Mouse (Mus musculus) hindbrain, embryonic 14.5 days (tissue): ENCODE results near the gene Vmn1r17. TPM values are rescaled to one million over a fixed set of nuclear protein-coding genes. Genes with fewer than 3 reads are reported as not detected.
"Not testable (repeated sequence)": the region's sequence is repeated elsewhere in the genome, so short reads cannot be mapped to it uniquely, and the experiment has no call there.

Experiments
- ATAC-seq: fragments of 200-750 bp; cut with Nextera tagmentation; 2 replicates; pipeline ENCODE4 v1.8.0; 2017; ENCODE audit warnings: moderate number of reproducible peaks, mild to moderate bottlenecking, moderate TSS enrichment, moderate library complexity; ENCODE audit not compliant: low FRiP score
- DNase-seq: peaks from one replicate; pipeline ENCODE4 v3.0.0-alpha.2; 2015; ENCODE audit warnings: low spot score
- H3K27ac ChIP-seq: fragments of 300-500 bp; sonication (generic); 2 replicates; pipeline ENCODE4 v1.5.1; 2014; ENCODE audit warnings: mild to moderate bottlenecking, moderate library complexity
- H3K27me3 ChIP-seq: fragments of 300-500 bp; sonication (generic); 2 replicates; pipeline ENCODE4 v1.6.1; 2014; ENCODE audit warnings: mild to moderate bottlenecking, low read length, mixed read lengths; ENCODE audit not compliant: control insufficient read depth, insufficient read depth
- H3K36me3 ChIP-seq: fragments of 300-500 bp; sonication (generic); replicated peaks from 2 replicates; pipeline ENCODE4 v1.6.1; 2014; ENCODE audit not compliant: control insufficient read depth, insufficient read depth
- H3K4me1 ChIP-seq: fragments of 300-500 bp; sonication (generic); replicated peaks from 2 replicates; pipeline ENCODE4 v1.6.1; 2014; ENCODE audit warnings: antibody characterized with exemption, low read length, mixed read lengths; ENCODE audit not compliant: control insufficient read depth, insufficient read depth
- H3K4me2 ChIP-seq: fragments of 300-500 bp; sonication (generic); replicated peaks from 2 replicates; pipeline ENCODE4 v1.6.1; 2014; ENCODE audit warnings: mild to moderate bottlenecking, moderate library complexity
- H3K4me3 ChIP-seq: fragments of 300-500 bp; sonication (generic); replicated peaks from 2 replicates; pipeline ENCODE4 v1.5.1; 2014; ENCODE audit warnings: mild to moderate bottlenecking, low read length
- H3K9ac ChIP-seq: fragments of 300-500 bp; sonication (generic); 2 replicates; pipeline ENCODE4 v1.6.1; 2014
- H3K9me3 ChIP-seq: fragments of 300-500 bp; sonication (generic); 2 replicates; pipeline ENCODE4 v1.6.1; 2016; ENCODE audit warnings: low read length; ENCODE audit not compliant: control insufficient read depth
- WGBS: fragments of 180-500 bp; shearing (Covaris S2); extraction: QIAGEN DNeasy Blood & Tissue Kit; methylation state at CpG from one replicate; pipeline ENCODE4 v1.1.7; 2014; 5-methylcytosine and 5-hydroxymethylcytosine counted together
- polyA plus RNA-seq: library from polyadenylated mRNA; unstranded; fragments of >200 nt; fragmentation: Nextera tagmentation; extraction: Ambion mirVana; gene quantifications from 2 replicates; pipeline ENCODE4 v1.2.1, GENCODE M21; 2014

The Vmn1r17 gene
- polyA plus RNA-seq: not detected in 2 replicates

DNA sequence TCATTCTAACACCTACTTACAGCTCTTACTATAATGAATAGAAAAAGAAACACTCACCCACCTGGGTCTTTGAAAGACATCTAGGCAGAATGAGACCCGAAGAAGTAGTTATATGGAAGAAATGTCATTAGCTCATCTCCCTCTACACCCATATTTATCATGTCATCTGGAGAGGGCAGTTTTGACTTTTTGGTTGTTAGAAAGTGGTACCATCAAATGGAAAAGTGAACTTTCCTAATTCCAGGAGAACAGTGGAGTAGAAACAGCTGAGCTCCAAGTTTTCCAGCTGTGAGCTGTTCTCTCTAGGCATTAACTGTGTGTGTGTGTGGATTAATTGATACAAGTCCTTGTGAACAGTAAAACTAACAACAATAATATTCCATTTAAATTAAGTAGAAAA is at the start of gene Vmn1r17:
Gene Vmn1r17, minus strand, starts transcription at position 101 of the 400 bp plus-strand sequence.
- Histone ChIP-seq H3K27ac (no peak within 1 kb of the TSS), H3K27me3 (no peaks in the 10 kb centered on the region), H3K36me3 (no peaks in the 10 kb centered on the region), H3K9me3 (no peaks in the 10 kb centered on the region), H3K9ac (no peak within 1 kb of the TSS), H3K4me2 (no peak within 1 kb of the TSS), H3K4me3 (no peak within 1 kb of the TSS), H3K4me1 (no peaks in the 10 kb centered on the region)
- ATAC-seq: no peak
- no peak for DNase-seq
- WGBS: 81% methylated on average over 1 of the region's 1 CpGs

DNA sequence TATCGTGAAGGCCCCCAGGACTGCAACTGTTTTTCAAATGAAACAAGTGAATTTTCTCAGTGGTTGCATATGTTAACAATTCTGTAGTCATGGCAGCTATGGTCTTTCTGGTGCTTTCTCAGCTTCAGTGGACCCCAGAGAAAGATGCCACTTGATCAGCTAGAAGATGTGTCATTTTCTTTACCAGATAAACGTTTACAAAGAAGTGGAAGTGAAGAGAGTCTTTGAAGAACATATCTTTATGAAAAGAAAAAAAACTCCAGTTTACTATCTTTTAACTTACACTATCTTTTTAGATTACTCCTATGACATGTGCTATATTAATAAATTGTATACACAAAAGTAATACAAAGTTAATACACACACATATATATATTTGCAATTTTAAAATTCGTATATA is 40.0 kb upstream of the Vmn1r17 start, which contains the start of gene Vmn1r19:
Gene Vmn1r19, plus strand, starts transcription at position 301 of the 400 bp plus-strand sequence.
- H3K4me3 ChIP-seq, H3K9me3 ChIP-seq, H3K9ac ChIP-seq, ATAC-seq, H3K36me3 ChIP-seq, H3K27me3 ChIP-seq, H3K4me1 ChIP-seq, H3K4me2 ChIP-seq, H3K27ac ChIP-seq, DNase-seq: not testable (repeated sequence)
- 75% methylated on average over 3 of the region's 3 CpGs for whole genome bisulfite sequencing

DNA sequence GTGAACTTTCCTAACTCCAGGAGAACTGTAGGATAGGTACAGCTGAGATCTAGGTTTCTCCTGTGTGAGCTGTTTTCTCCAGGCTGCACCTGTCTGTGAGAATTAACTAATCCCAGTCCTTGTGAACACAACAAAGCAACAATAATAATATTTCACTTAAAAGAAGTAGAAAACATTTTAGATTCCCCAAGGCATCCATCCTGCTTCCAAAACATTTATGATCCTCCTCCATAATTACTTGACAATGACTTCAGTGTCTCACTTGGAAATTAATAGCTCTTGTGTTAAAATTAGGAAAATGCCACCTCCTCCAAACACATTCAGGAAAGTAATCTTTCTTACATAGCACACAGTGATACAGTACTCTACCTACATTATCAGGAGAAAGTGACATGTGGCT is 32.2 kb upstream of the Vmn1r17 start, which contains the start of gene Vmn1r18:
Gene Vmn1r18, minus strand, starts transcription at position 101 of the 400 bp plus-strand sequence.
- no peaks in the 10 kb centered on the region for H3K27me3 ChIP-seq
- H3K9ac ChIP-seq: no peak within 1 kb of the TSS
- DNase-seq (no peak), ATAC-seq (no peak)
- H3K27ac ChIP-seq: no peak within 1 kb of the TSS
- H3K4me1 ChIP-seq: no peaks in the 10 kb centered on the region
- H3K36me3 ChIP-seq: no peaks in the 10 kb centered on the region
- no peaks in the 10 kb centered on the region for H3K9me3 ChIP-seq
- H3K4me2 ChIP-seq: no peak within 1 kb of the TSS
- H3K4me3 ChIP-seq: no peak within 1 kb of the TSS

DNA sequence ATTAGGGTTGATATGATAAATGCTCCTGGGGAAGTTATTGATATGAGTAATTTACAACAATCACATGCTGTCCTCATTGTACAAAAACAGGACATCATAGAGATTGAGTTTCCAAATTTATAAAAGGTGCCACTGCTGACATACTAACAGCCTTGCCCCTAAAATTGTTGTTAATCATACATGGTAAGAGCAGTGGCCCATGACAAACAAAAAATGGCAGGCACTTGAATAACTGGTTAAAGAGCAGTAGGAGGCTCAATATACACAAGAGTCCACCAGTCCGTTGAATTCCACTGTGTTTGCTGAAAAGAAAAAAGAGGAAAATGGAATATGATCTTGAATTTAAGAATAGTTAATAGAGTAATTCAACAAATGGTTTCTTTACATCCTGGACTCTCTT is 4.0 kb upstream of the Vmn1r17 start:
- no peak for DNase-seq

DNA sequence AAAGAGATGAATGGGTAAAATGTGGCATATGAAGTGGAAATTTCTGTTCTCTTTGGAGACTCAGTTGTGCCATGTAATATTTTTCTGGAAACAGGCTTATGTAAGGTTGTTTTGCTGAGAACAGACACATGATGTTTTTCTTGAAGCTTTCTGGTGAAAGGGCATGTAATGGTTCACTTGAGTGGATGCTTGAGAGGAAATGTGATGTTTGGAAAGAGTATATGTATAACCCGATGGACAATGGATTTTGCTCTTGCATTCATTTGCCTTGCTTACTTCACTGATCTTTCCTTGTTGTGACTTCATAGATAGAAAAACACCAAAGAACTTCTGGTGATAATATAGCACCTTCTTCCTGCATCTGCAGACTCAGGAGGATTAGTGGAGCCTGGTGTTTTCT is 2.3 kb upstream of the Vmn1r17 start:
- H3K4me1 ChIP-seq, ATAC-seq, DNase-seq: not testable (repeated sequence)

More for the DNA sequence above, 4.0 kb upstream of the Vmn1r17 start:
- 88% methylated on average over 1 of the region's 1 CpGs for WGBS
- Histone ChIP-seq H3K27ac (no peak overlapping the region), H3K4me3 (no peak overlapping the region), H3K4me2 (no peak overlapping the region), H3K9me3 (no peaks in the 10 kb centered on the region), H3K9ac (no peak overlapping the region), H3K36me3 (no peaks in the 10 kb centered on the region), H3K4me1 (no peaks in the 10 kb centered on the region), H3K27me3 (no peaks in the 10 kb centered on the region)
- ATAC-seq: no peak

DNA sequence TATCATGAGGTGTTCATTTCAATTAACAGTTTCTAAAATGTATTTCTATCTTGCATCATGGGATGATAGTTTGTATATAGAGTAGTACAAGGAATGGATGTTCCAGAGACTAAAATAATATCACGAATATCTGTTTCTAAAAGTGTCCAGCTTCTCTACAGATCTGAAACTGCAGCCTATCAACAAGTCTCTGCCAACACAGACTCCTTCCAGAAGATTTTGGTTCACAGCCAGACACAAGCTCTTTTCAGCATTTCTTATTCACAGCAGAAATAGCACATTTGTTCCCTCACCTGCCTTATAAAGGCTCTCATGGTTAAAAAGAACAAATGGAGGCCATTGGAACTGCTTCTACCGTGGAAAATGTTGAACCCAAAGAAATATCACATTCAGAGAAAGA is 6.7 kb downstream of the Vmn1r17 start:
- DNase-seq: no peak
- ATAC-seq: no peak
- no peaks in the 10 kb centered on the region for H3K27me3 ChIP-seq
- no peaks in the 10 kb centered on the region for H3K36me3 ChIP-seq
- no peaks in the 10 kb centered on the region for H3K4me1 ChIP-seq
- H3K9me3 ChIP-seq: no peaks in the 10 kb centered on the region
- no peak overlapping the region for H3K4me3 ChIP-seq
- H3K27ac ChIP-seq: no peak overlapping the region
- no peak overlapping the region for H3K9ac ChIP-seq
- no peak overlapping the region for H3K4me2 ChIP-seq
- 84% methylated on average over 2 of the region's 2 CpGs for WGBS

More for the DNA sequence above, 2.3 kb upstream of the Vmn1r17 start:
- not testable (repeated sequence) for H3K27ac ChIP-seq, H3K27me3 ChIP-seq, H3K9ac ChIP-seq, H3K36me3 ChIP-seq, H3K4me2 ChIP-seq, H3K4me3 ChIP-seq, H3K9me3 ChIP-seq
- WGBS: 86% methylated on average over 1 of the region's 1 CpGs

DNA sequence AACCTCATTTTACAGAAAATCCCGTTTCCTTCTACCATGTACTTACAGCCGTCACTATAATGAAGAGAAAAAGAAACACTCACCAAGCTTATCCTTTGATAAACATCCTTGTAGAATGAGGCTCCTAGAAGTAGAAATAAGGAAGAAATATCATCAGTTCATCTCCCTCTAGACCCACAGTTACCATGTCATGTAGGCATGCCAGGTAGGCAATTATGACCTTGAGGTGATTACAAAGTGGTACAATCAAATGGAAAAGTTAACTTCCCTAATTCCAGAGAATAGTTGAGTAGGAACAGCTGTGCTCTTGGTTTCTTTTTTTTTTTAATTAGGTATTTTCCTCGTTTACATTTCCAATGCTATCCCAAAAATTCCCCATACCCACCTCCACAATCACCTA is 34.1 kb downstream of the Vmn1r17 start, which contains the start of gene Vmn1r16:
Gene Vmn1r16, minus strand, starts transcription at position 101 of the 400 bp plus-strand sequence.
- WGBS: 80% methylated on average over 3 of the region's 3 CpGs
- no peaks in the 10 kb centered on the region for H3K9me3 ChIP-seq
- no peaks in the 10 kb centered on the region for H3K36me3 ChIP-seq

DNA sequence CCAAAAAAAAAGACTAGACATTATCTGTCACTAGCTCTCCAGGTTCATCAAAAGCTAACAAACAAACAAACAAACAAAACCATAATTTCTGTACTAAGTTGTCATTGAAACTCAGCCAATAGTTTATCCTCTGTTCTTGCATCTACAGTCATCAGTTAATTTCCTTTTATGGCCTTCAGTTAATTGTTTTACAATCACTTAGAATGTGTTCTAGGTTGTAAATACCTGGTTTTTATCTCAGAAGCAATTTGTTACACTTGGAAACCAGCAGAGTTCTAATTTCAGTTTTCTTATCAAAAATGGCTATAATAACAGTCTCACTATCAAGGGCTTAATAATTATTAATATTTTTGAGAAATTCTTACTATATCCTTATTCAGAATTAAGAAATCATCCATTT is 37.4 kb downstream of the Vmn1r17 start:
- ATAC-seq: no peak
- H3K4me3 ChIP-seq: no peak overlapping the region
- H3K36me3 ChIP-seq: no peaks in the 10 kb centered on the region
- H3K27ac ChIP-seq: no peak overlapping the region
- no peak overlapping the region for H3K4me2 ChIP-seq
- no peaks in the 10 kb centered on the region for H3K4me1 ChIP-seq
- no peaks in the 10 kb centered on the region for H3K9me3 ChIP-seq
- no peak overlapping the region for H3K9ac ChIP-seq
- no peaks in the 10 kb centered on the region for H3K27me3 ChIP-seq
- DNase-seq: no peak

More for the DNA sequence above, 34.1 kb downstream of the Vmn1r17 start, which contains the start of gene Vmn1r16:
- Histone ChIP-seq H3K27ac (no peak within 1 kb of the TSS), H3K4me1 (no peaks in the 10 kb centered on the region), H3K4me2 (no peak within 1 kb of the TSS), H3K9ac (no peak within 1 kb of the TSS), H3K27me3 (no peaks in the 10 kb centered on the region), H3K4me3 (no peak within 1 kb of the TSS)
- DNase-seq (no peak), ATAC-seq (no peak)
